Mouse (Mus musculus) kidney, embryonic 16.5 days (tissue): ENCODE measurements around the gene Kif4. TPM values are rescaled to one million over a fixed set of nuclear protein-coding genes. Genes with fewer than 3 reads are reported as not detected.

Experiments used
- polyA plus RNA-seq: library from polyadenylated mRNA; unstranded; fragments of >200 nt; fragmentation: Nextera tagmentation; extraction: Ambion mirVana; gene quantifications from 2 replicates; pipeline ENCODE4 v1.2.1, GENCODE M21; 2015

Gene Kif4
- polyA plus RNA-seq, 1 experiment from 2014 or later = 30.5 TPM

Other genes with a start within 250 kb of the Kif4 start
- gene Otud6a, start 196.7 kb upstream of the Kif4 start, polyA plus RNA-seq = not detected in 2 replicates
- 0.54 and 0.71 TPM in 2 replicates for gene Awat2, start 183.0 kb upstream of the Kif4 start, polyA plus RNA-seq
- 41.5 and 45.0 TPM in 2 replicates for gene Igbp1, start 131.4 kb upstream of the Kif4 start, polyA plus RNA-seq
- not detected in 2 replicates for gene Dgat2l6, start 100.9 kb upstream of the Kif4 start, polyA plus RNA-seq
- gene Awat1, start 53.5 kb upstream of the Kif4 start, polyA plus RNA-seq = not detected in 2 replicates
- not detected in 2 replicates for gene P2ry4, start 30.9 kb upstream of the Kif4 start, polyA plus RNA-seq
- not detected in 2 replicates for gene Arr3, start 20.2 kb upstream of the Kif4 start, polyA plus RNA-seq
- gene Pdzd11, start 831 bp downstream of the Kif4 start, polyA plus RNA-seq = 106 and 115 TPM in 2 replicates
- gene Gdpd2, start 104.1 kb downstream of the Kif4 start, polyA plus RNA-seq = 2.0 and 2.3 TPM in 2 replicates
- gene Dlg3, start 142.0 kb downstream of the Kif4 start, polyA plus RNA-seq = 6.7 and 9.1 TPM in 2 replicates